Mouse (Mus musculus) myocyte (in vitro differentiated cells): Measurements from ENCODE around the gene Pyroxd2.

Experiments used
- E2F4 ChIP-seq: IDR thresholded peaks from one replicate; pipeline ENCODE4 v1.6.1; 2011; ENCODE audit warnings: mild to moderate bottlenecking, control low read depth, moderate library complexity; ENCODE audit not compliant: insufficient read depth
- MAX ChIP-seq: IDR thresholded peaks from one replicate; pipeline ENCODE4 v1.6.1; 2011; ENCODE audit warnings: low read depth, mild to moderate bottlenecking, control low read depth
- MYOD1 ChIP-seq, 3 experiments: IDR thresholded peaks; one replicate each; pipeline ENCODE4 v1.6.1; 2011; ENCODE audit warnings: control low read depth in 2 of 3, low read depth in 2 of 3, mild to moderate bottlenecking in 2 of 3, moderate library complexity in 1 of 3; ENCODE audit not compliant: insufficient read length in 2 of 3, control insufficient read depth in 1 of 3
- MYOG ChIP-seq, 3 experiments: IDR thresholded peaks; one replicate each; pipeline ENCODE4 v1.6.1; 2011; ENCODE audit warnings: control low read depth in 2 of 3, low read depth in 2 of 3, mild to moderate bottlenecking in 2 of 3; ENCODE audit not compliant: insufficient read length in 2 of 3, control insufficient read depth in 1 of 3, insufficient read depth in 1 of 3
- POLR2A ChIP-seq: IDR thresholded peaks from one replicate; pipeline ENCODE4 v1.6.1; 2011; ENCODE audit warnings: low read depth, mild to moderate bottlenecking, control low read depth, moderate library complexity; ENCODE audit not compliant: insufficient read length
- POLR2AphosphoS2 ChIP-seq: IDR thresholded peaks from one replicate; pipeline ENCODE4 v1.6.1; 2011; ENCODE audit warnings: low read depth, control low read depth; ENCODE audit not compliant: insufficient read length
- SRF ChIP-seq: IDR thresholded peaks from one replicate; pipeline ENCODE4 v1.6.1; 2011; ENCODE audit warnings: low read depth; ENCODE audit not compliant: control insufficient read depth, insufficient read length
- TCF12 ChIP-seq: IDR thresholded peaks from one replicate; pipeline ENCODE4 v1.6.1; 2011; ENCODE audit warnings: mild to moderate bottlenecking, control low read depth; ENCODE audit not compliant: poor library complexity, insufficient read depth, severe bottlenecking
- TCF3 ChIP-seq: IDR thresholded peaks from one replicate; pipeline ENCODE4 v1.6.1; 2011; ENCODE audit warnings: low read depth, control low read depth; ENCODE audit not compliant: insufficient read length

- TF ChIP-seq SRF = no peak
- TF ChIP-seq POLR2A = no peak
- no peak for TF ChIP-seq MAX
- TF ChIP-seq TCF12 = no peak
- TF ChIP-seq E2F4 = no peak
- TF ChIP-seq MYOG (IDR thresholded peaks at IDR 0.05; ENCODE audit: control insufficient read depth in 1 of 3, insufficient read depth in 1 of 3, insufficient read length in 2 of 3, low read depth in 2 of 3) = no peak
- no peak for TF ChIP-seq TCF3
- TF ChIP-seq MYOD1 (IDR thresholded peaks at IDR 0.05; ENCODE audit: control insufficient read depth in 1 of 3, insufficient read length in 2 of 3, low read depth in 2 of 3) = no peak
- no peak for TF ChIP-seq POLR2AphosphoS2
These were observed 17.1 kb upstream of the Pyroxd2 start for GRCm38 (mm10) chr19:42769648-42770047.
